Mouse (Mus musculus) midbrain, embryonic 11.5 days (tissue): ENCODE results near the gene Klra1. TPM values are rescaled to one million over a fixed set of nuclear protein-coding genes. Genes with fewer than 3 reads are reported as not detected.

Source experiments
- polyA plus RNA-seq: library from polyadenylated mRNA; unstranded; fragments of >200 nt; fragmentation: Nextera tagmentation; extraction: Ambion mirVana; gene quantifications from 2 replicates; pipeline ENCODE4 v1.2.1, GENCODE M21; 2014

The Klra1 gene
- polyA plus RNA-seq, 1 experiment from 2014 or later, result not detected

Other genes with a start within 250 kb of the Klra1 start
- not detected in 2 replicates for gene Klra9, start 193.8 kb downstream of the Klra1 start, polyA plus RNA-seq
- not detected in 2 replicates for gene Klra7, start 153.6 kb downstream of the Klra1 start, polyA plus RNA-seq
- not detected in 2 replicates for gene Klra10, start 104.9 kb downstream of the Klra1 start, polyA plus RNA-seq
- not detected in 2 replicates for gene Klra3, start 49.3 kb downstream of the Klra1 start, polyA plus RNA-seq